9 mouse cellular contexts compared by ENCODE assay signal in the genomic region with DNA sequence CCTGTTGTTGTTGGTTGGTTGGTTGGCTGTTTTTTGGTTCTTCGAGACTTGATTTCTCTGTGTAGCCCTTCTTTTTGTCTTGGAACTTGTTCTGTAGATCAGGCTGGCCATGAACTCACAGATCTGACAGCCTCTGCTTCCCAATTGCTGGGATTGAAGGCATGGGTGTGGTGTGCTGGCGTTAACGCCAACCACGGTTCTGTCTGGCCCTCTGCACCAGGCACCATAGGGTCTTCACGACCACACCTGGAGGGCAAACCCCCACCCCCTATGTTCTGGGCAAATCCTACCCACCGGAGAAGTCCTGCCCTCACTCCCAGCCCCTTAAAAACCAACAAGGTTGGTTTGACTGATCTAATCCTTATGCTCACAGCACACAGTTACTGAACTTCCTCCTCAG. TPM values are rescaled to one million over a fixed set of nuclear protein-coding genes. Genes with fewer than 3 reads are reported as not detected.
DNase-seq lines count a peak whose midpoint lies in the region; ATAC-seq lines count a peak whose summit lies in the region.
"Had no signal": no experiment of that assay in that cellular context is flagged by ENCODE, and none has a peak within 500 bp of the region (broad histone marks: within the 10 kb centered on the region; RNA-seq: fewer than 3 reads in every experiment).

No protein-coding gene starts in this region.

- H3K4me2 ChIP-seq in forebrain, embryonic 11.5 days (ENCODE audit: low read depth, low read length, severe bottlenecking): peak overlapping the region; percentile 93; the same call in 1 of the 2 replicates
- peak overlapping the region; percentile 82 for H3K4me2 ChIP-seq in limb, embryonic 12.5 days
- peak overlapping the region; percentile 83 for H3K4me2 ChIP-seq in neural tube, embryonic 14.5 days (ENCODE audit: low read depth, low read length)

- no peaks in the 10 kb centered on the region for H3K36me3 ChIP-seq in forebrain, embryonic 11.5 days (ENCODE audit: control insufficient read depth, insufficient read depth, low read length)
- peaks cover 20% of the 10 kb centered on the region for H3K36me3 ChIP-seq in limb, embryonic 12.5 days
- H3K36me3 ChIP-seq in neural tube, embryonic 14.5 days (ENCODE audit: control insufficient read depth, insufficient read depth, low read length): peaks cover 6% of the 10 kb centered on the region

- peak; percentile 9 for DNase-seq in kidney, postnatal 10 days
- DNase-seq in kidney, adult 11 months: no peak
- DNase-seq in forebrain, embryonic 11.5 days (ENCODE audit: low spot score): no peak
- no peak for DNase-seq in MN1 (ENCODE audit: low spot score)
- DNase-seq in spleen, postnatal 36 days (ENCODE audit: low spot score in 2 of 2): no peak
- DNase-seq in right cerebral cortex, postnatal 4 days: no peak

- H3K4me1 ChIP-seq in forebrain, embryonic 11.5 days (replicated peaks; ENCODE audit: control insufficient read depth, insufficient read depth, low read length): peaks cover 5% of the 10 kb centered on the region
- peaks cover 10% of the 10 kb centered on the region for H3K4me1 ChIP-seq in limb, embryonic 12.5 days (replicated peaks)
- H3K4me1 ChIP-seq in neural tube, embryonic 14.5 days (ENCODE audit: control insufficient read depth, insufficient read depth, low read length): peaks cover 9% of the 10 kb centered on the region; the same call in 1 of the 2 replicates

- no peak overlapping the region for H3K4me3 ChIP-seq in forebrain, embryonic 11.5 days (ENCODE audit: low read depth, low read length)
- H3K4me3 ChIP-seq in limb, embryonic 12.5 days (replicated peaks): peak overlapping the region; percentile 60
- H3K4me3 ChIP-seq in neural tube, embryonic 14.5 days (ENCODE audit: low read depth, low read length): 0 out of 2 replicates have a peak overlapping the region, but pooled peaks have one; percentile 35

- no peak overlapping the region for H3K27ac ChIP-seq in forebrain, embryonic 11.5 days (ENCODE audit: low read depth, low read length)
- peak overlapping the region; percentile 88 for H3K27ac ChIP-seq in limb, embryonic 12.5 days
- no peak overlapping the region for H3K27ac ChIP-seq in neural tube, embryonic 14.5 days (ENCODE audit: low read depth, low read length)

- H3K9me3 ChIP-seq in forebrain, embryonic 11.5 days (ENCODE audit: control insufficient read depth, low read length): no peaks in the 10 kb centered on the region
- no peaks in the 10 kb centered on the region for H3K9me3 ChIP-seq in limb, embryonic 12.5 days
- H3K9me3 ChIP-seq in neural tube, embryonic 14.5 days (ENCODE audit: control insufficient read depth, low read length): no peaks in the 10 kb centered on the region

- 73% methylated on average over 6 of the region's 6 CpGs for WGBS in forebrain, embryonic 11.5 days
- WGBS in limb, embryonic 12.5 days: 62% methylated on average over 6 of the region's 6 CpGs
- WGBS in neural tube, embryonic 14.5 days: 67% methylated on average over 6 of the region's 6 CpGs

- no peaks in the 10 kb centered on the region for H3K27me3 ChIP-seq in forebrain, embryonic 11.5 days (ENCODE audit: control insufficient read depth, insufficient read depth, low read length)
- H3K27me3 ChIP-seq in limb, embryonic 12.5 days: no peaks in the 10 kb centered on the region
- no peaks in the 10 kb centered on the region for H3K27me3 ChIP-seq in neural tube, embryonic 14.5 days (ENCODE audit: control insufficient read depth, insufficient read depth, low read length)
- H3K27me3 ChIP-seq: Patski had no signal

- ATAC-seq in forebrain, embryonic 11.5 days (replicated peaks; ENCODE audit: low FRiP score): 0 out of 2 replicates have a peak, but pooled peaks have one; percentile 2
- ATAC-seq in limb, embryonic 12.5 days (ENCODE audit: insufficient number of reproducible peaks, insufficient read depth, low FRiP score, low TSS enrichment, low read depth): peak; percentile 35
- 0 out of 2 replicates have a peak, but pooled peaks have one; percentile 25 for ATAC-seq in neural tube, embryonic 14.5 days (ENCODE audit: low read depth)

- H3K9ac ChIP-seq in forebrain, embryonic 11.5 days (ENCODE audit: low read length): no peak overlapping the region
- no peak overlapping the region for H3K9ac ChIP-seq in limb, embryonic 12.5 days (replicated peaks)
- no peak overlapping the region for H3K9ac ChIP-seq in neural tube, embryonic 14.5 days (replicated peaks; ENCODE audit: low read depth, low read length)

RNA-seq across cellular contexts. Expression of a gene that starts 0.5 kb away (rescaled TPM):
- polyA plus RNA-seq in forebrain, embryonic 11.5 days (2014; fragmentation: Nextera tagmentation; extraction: Ambion mirVana): 10.5 and 12.1 TPM in 2 replicates
- 12.3 and 14.1 TPM in 2 replicates for polyA plus RNA-seq in limb, embryonic 12.5 days (2016; fragmentation: Nextera tagmentation; extraction: Ambion mirVana)
- polyA plus RNA-seq in neural tube, embryonic 14.5 days (2014; fragmentation: Nextera tagmentation; extraction: Ambion mirVana): 0.70 and 1.5 TPM in 2 replicates

RNA-seq across cellular contexts. Expression of a gene that starts 16.5 kb away (rescaled TPM):
- 27.1 and 35.4 TPM in 2 replicates for polyA plus RNA-seq in forebrain, embryonic 11.5 days (2014; fragmentation: Nextera tagmentation; extraction: Ambion mirVana)
- 26.0 and 28.2 TPM in 2 replicates for polyA plus RNA-seq in limb, embryonic 12.5 days (2016; fragmentation: Nextera tagmentation; extraction: Ambion mirVana)
- polyA plus RNA-seq in neural tube, embryonic 14.5 days (2014; fragmentation: Nextera tagmentation; extraction: Ambion mirVana): 24.6 and 28.8 TPM in 2 replicates

RNA-seq across cellular contexts. Expression of a gene that starts 19.8 kb away (rescaled TPM):
- polyA plus RNA-seq in forebrain, embryonic 11.5 days (2014; fragmentation: Nextera tagmentation; extraction: Ambion mirVana): 817 and 824 TPM in 2 replicates
- 720 and 722 TPM in 2 replicates for polyA plus RNA-seq in limb, embryonic 12.5 days (2016; fragmentation: Nextera tagmentation; extraction: Ambion mirVana)
- polyA plus RNA-seq in neural tube, embryonic 14.5 days (2014; fragmentation: Nextera tagmentation; extraction: Ambion mirVana): 315 and 363 TPM in 2 replicates

RNA-seq across cellular contexts. Expression of a gene that starts 28.3 kb away (rescaled TPM):
- 35.9 and 39.6 TPM in 2 replicates for polyA plus RNA-seq in forebrain, embryonic 11.5 days (2014; fragmentation: Nextera tagmentation; extraction: Ambion mirVana)
- polyA plus RNA-seq in limb, embryonic 12.5 days (2016; fragmentation: Nextera tagmentation; extraction: Ambion mirVana): 37.7 and 43.1 TPM in 2 replicates
- polyA plus RNA-seq in neural tube, embryonic 14.5 days (2014; fragmentation: Nextera tagmentation; extraction: Ambion mirVana): 57.4 and 74.1 TPM in 2 replicates

RNA-seq across cellular contexts. Expression of a gene that starts 47.4 kb away (rescaled TPM):
- polyA plus RNA-seq in forebrain, embryonic 11.5 days (2014; fragmentation: Nextera tagmentation; extraction: Ambion mirVana): 8.0 and 8.1 TPM in 2 replicates
- 11.8 and 12.0 TPM in 2 replicates for polyA plus RNA-seq in limb, embryonic 12.5 days (2016; fragmentation: Nextera tagmentation; extraction: Ambion mirVana)
- 16.0 and 20.9 TPM in 2 replicates for polyA plus RNA-seq in neural tube, embryonic 14.5 days (2014; fragmentation: Nextera tagmentation; extraction: Ambion mirVana)
